Mouse (Mus musculus) limb, embryonic 13.5 days (tissue): ENCODE results near the gene Eed. TPM values are rescaled to one million over a fixed set of nuclear protein-coding genes. Genes with fewer than 3 reads are reported as not detected.

Experiments used
- ATAC-seq: fragments of 200-750 bp; cut with Nextera tagmentation; 2 replicates; pipeline ENCODE4 v1.8.0; 2017; ENCODE audit warnings: low read depth, moderate number of reproducible peaks, moderate TSS enrichment; ENCODE audit not compliant: low FRiP score
- H3K27ac ChIP-seq: fragments of 300-500 bp; sonication (generic); 2 replicates; pipeline ENCODE4 v1.5.1; 2015; ENCODE audit warnings: inconsistent platforms, mild to moderate bottlenecking, moderate library complexity
- H3K27me3 ChIP-seq: fragments of 300-500 bp; sonication (generic); 2 replicates; pipeline ENCODE4 v1.6.1; 2015; ENCODE audit warnings: mild to moderate bottlenecking, inconsistent platforms
- H3K36me3 ChIP-seq: fragments of 300-500 bp; sonication (generic); 2 replicates; pipeline ENCODE4 v1.6.1; 2015; ENCODE audit warnings: inconsistent platforms, mild to moderate bottlenecking, moderate library complexity
- H3K4me1 ChIP-seq: fragments of 300-500 bp; sonication (generic); 2 replicates; pipeline ENCODE4 v1.6.1; 2015; ENCODE audit warnings: inconsistent platforms
- H3K4me2 ChIP-seq: fragments of 300-500 bp; sonication (generic); replicated peaks from 2 replicates; pipeline ENCODE4 v1.6.1; 2015; ENCODE audit warnings: inconsistent platforms, mild to moderate bottlenecking, moderate library complexity
- H3K4me3 ChIP-seq: fragments of 300-500 bp; sonication (generic); 2 replicates; pipeline ENCODE4 v1.5.1; 2015; ENCODE audit warnings: moderate library complexity, mild to moderate bottlenecking, inconsistent platforms
- H3K9ac ChIP-seq: fragments of 300-500 bp; sonication (generic); 2 replicates; pipeline ENCODE4 v1.6.1; 2015; ENCODE audit warnings: mild to moderate bottlenecking, inconsistent platforms
- H3K9me3 ChIP-seq: fragments of 300-500 bp; sonication (generic); 2 replicates; pipeline ENCODE4 v1.6.1; 2016; ENCODE audit warnings: inconsistent platforms
- WGBS: fragments of 180-500 bp; shearing (Covaris S2); methylation state at CpG from one replicate; pipeline ENCODE4 v1.1.7; 2015; 5-methylcytosine and 5-hydroxymethylcytosine counted together
- polyA plus RNA-seq: library from polyadenylated mRNA; unstranded; fragments of >200 nt; fragmentation: Nextera tagmentation; extraction: Ambion mirVana; gene quantifications from 2 replicates; pipeline ENCODE4 v1.2.1, GENCODE M21; 2015

Gene Eed
- polyA plus RNA-seq, 1 experiment from 2014 or later: 77.8 TPM

- 93% methylated on average over 5 of the region's 5 CpGs for WGBS
- no peak overlapping the region for H3K4me3 ChIP-seq
- no peak overlapping the region for H3K27ac ChIP-seq
- no peaks in the 10 kb centered on the region for H3K27me3 ChIP-seq
- H3K4me1 ChIP-seq: no peaks in the 10 kb centered on the region
- H3K9ac ChIP-seq: no peak overlapping the region
- no peaks in the 10 kb centered on the region for H3K9me3 ChIP-seq
- H3K36me3 ChIP-seq: peaks cover 22% of the 10 kb centered on the region
- no peak overlapping the region for H3K4me2 ChIP-seq
- ATAC-seq: no peak
Observed at GRCm38 (mm10) chr7:89916711-89917110, 64.1 kb downstream of the Eed start.

- no peaks in the 10 kb centered on the region for H3K9me3 ChIP-seq
- no peak overlapping the region for H3K27ac ChIP-seq
- peaks cover 11% of the 10 kb centered on the region for H3K36me3 ChIP-seq
- 56% methylated on average over 3 of the region's 3 CpGs for WGBS
- H3K4me3 ChIP-seq: no peak overlapping the region
- ATAC-seq: no peak
- H3K4me2 ChIP-seq: no peak overlapping the region
- no peak overlapping the region for H3K9ac ChIP-seq
- no peaks in the 10 kb centered on the region for H3K27me3 ChIP-seq
- H3K4me1 ChIP-seq: peaks cover 12% of the 10 kb centered on the region
Observed at GRCm38 (mm10) chr7:89913432-89914158, 67.2 kb downstream of the Eed start.

- no peak overlapping the region for H3K4me2 ChIP-seq
- no peak overlapping the region for H3K4me3 ChIP-seq
- ATAC-seq: no peak
- no peaks in the 10 kb centered on the region for H3K27me3 ChIP-seq
- H3K36me3 ChIP-seq: peaks cover 5% of the 10 kb centered on the region
- H3K9ac ChIP-seq: no peak overlapping the region
- WGBS: 94% methylated on average over 3 of the region's 3 CpGs
- peaks cover 13% of the 10 kb centered on the region for H3K4me1 ChIP-seq
- H3K9me3 ChIP-seq: no peaks in the 10 kb centered on the region
- no peak overlapping the region for H3K27ac ChIP-seq
Observed at GRCm38 (mm10) chr7:89912356-89912755, 68.4 kb downstream of the Eed start.

- WGBS: 46% methylated on average over 4 of the region's 4 CpGs
- Histone ChIP-seq H3K4me3 (no peak overlapping the region; the same call in 1 of the 2 replicates), H3K27ac (no peak overlapping the region), H3K9ac (no peak overlapping the region), H3K4me1 (peaks cover 13% of the 10 kb centered on the region), H3K9me3 (no peaks in the 10 kb centered on the region), H3K4me2 (peak overlapping the region; percentile 48), H3K27me3 (no peaks in the 10 kb centered on the region), H3K36me3 (no peaks in the 10 kb centered on the region)
- ATAC-seq: no peak
Observed at GRCm38 (mm10) chr7:89909711-89910110, 71.1 kb downstream of the Eed start.

GRCm38 (mm10) chr7:89908899-89909621, 71.7 kb downstream of the Eed start:
- Histone ChIP-seq H3K4me1 (peaks cover 13% of the 10 kb centered on the region), H3K27me3 (no peaks in the 10 kb centered on the region), H3K36me3 (no peaks in the 10 kb centered on the region), H3K4me3 (peak overlapping the region; percentile 17; the same call in 1 of the 2 replicates), H3K9ac (no peak overlapping the region), H3K4me2 (peak overlapping the region; percentile 48), H3K27ac (no peak overlapping the region), H3K9me3 (no peaks in the 10 kb centered on the region)
- 41% methylated on average over 20 of the region's 20 CpGs for WGBS
- peak; percentile 58; the same call in 1 of the 2 replicates for ATAC-seq

GRCm38 (mm10) chr7:89908421-89908820, 72.4 kb downstream of the Eed start:
- H3K36me3 ChIP-seq: no peaks in the 10 kb centered on the region
- 11% methylated on average over 7 of the region's 7 CpGs for WGBS
- peak overlapping the region; percentile 48 for H3K4me2 ChIP-seq
- no peak overlapping the region for H3K4me3 ChIP-seq
- no peak overlapping the region for H3K27ac ChIP-seq
- peak; percentile 71 for ATAC-seq
- H3K9ac ChIP-seq: no peak overlapping the region
- H3K4me1 ChIP-seq: peaks cover 16% of the 10 kb centered on the region
- no peaks in the 10 kb centered on the region for H3K27me3 ChIP-seq
- H3K9me3 ChIP-seq: no peaks in the 10 kb centered on the region

- 15% methylated on average over 8 of the region's 8 CpGs for WGBS
- no peak overlapping the region for H3K27ac ChIP-seq
- H3K36me3 ChIP-seq: no peaks in the 10 kb centered on the region
- ATAC-seq: peak; percentile 63; the same call in 1 of the 2 replicates
- H3K9ac ChIP-seq: no peak overlapping the region
- peaks cover 21% of the 10 kb centered on the region for H3K4me1 ChIP-seq
- no peak overlapping the region for H3K4me3 ChIP-seq
- no peaks in the 10 kb centered on the region for H3K27me3 ChIP-seq
- H3K4me2 ChIP-seq: peak overlapping the region; percentile 48
- H3K9me3 ChIP-seq: no peaks in the 10 kb centered on the region
Observed at GRCm38 (mm10) chr7:89907950-89908349, 72.8 kb downstream of the Eed start.

Other genes starting within 250 kb of the Eed start
- gene Ccdc81, start 77.4 kb downstream of the Eed start, polyA plus RNA-seq: 0.13 and 0.24 TPM in 2 replicates
- gene Hikeshi, start 39.8 kb downstream of the Eed start, polyA plus RNA-seq: 124 and 134 TPM in 2 replicates
- 40.6 and 44.3 TPM in 2 replicates for gene Picalm, start 149.2 kb upstream of the Eed start, polyA plus RNA-seq